Mouse (Mus musculus) midbrain, embryonic 10.5 days (tissue): ENCODE results near the gene Rpl9-ps6. TPM values are rescaled to one million over a fixed set of nuclear protein-coding genes. Genes with fewer than 3 reads are reported as not detected.

ENCODE experiments used
- DNase-seq: peaks from one replicate; pipeline ENCODE4 v3.0.0-alpha.2; 2017; ENCODE audit warnings: low spot score
- H3K27ac ChIP-seq: fragments of 300-500 bp; sonication (generic); replicated peaks from 2 replicates; pipeline ENCODE4 v1.5.1; 2016; ENCODE audit warnings: mild to moderate bottlenecking
- H3K27me3 ChIP-seq: fragments of 300-500 bp; sonication (generic); 2 replicates; pipeline ENCODE4 v1.6.1; 2016; ENCODE audit warnings: low read depth, mild to moderate bottlenecking; ENCODE audit not compliant: poor library complexity, severe bottlenecking
- H3K36me3 ChIP-seq: fragments of 300-500 bp; sonication (generic); 2 replicates; pipeline ENCODE4 v1.6.1; 2016; ENCODE audit warnings: mild to moderate bottlenecking, moderate library complexity
- H3K4me1 ChIP-seq: fragments of 300-500 bp; sonication (generic); 2 replicates; pipeline ENCODE4 v1.6.1; 2016
- H3K4me3 ChIP-seq: fragments of 300-500 bp; sonication (generic); 2 replicates; pipeline ENCODE4 v1.5.1; 2016; ENCODE audit warnings: mild to moderate bottlenecking, moderate library complexity
- H3K9me3 ChIP-seq: fragments of 300-500 bp; sonication (generic); replicated peaks from 2 replicates; pipeline ENCODE4 v1.6.1; 2016; ENCODE audit warnings: mild to moderate bottlenecking
- WGBS: fragments of 180-500 bp; shearing (Covaris S2); methylation state at CpG from one replicate; pipeline ENCODE4 v1.1.7; 2016; 5-methylcytosine and 5-hydroxymethylcytosine counted together
- polyA plus RNA-seq: library from polyadenylated mRNA; unstranded; fragments of >200 nt; fragmentation: Nextera tagmentation; extraction: Ambion mirVana; gene quantifications from 2 replicates; pipeline ENCODE4 v1.2.1, GENCODE M21; 2016

Gene Rpl9-ps6
- polyA plus RNA-seq: 61.1 and 64.9 TPM in 2 replicates

- 91% methylated on average over 6 of the region's 6 CpGs for WGBS
- no peak for DNase-seq
- no peak within 1 kb of the TSS for H3K27ac ChIP-seq
- no peak within 1 kb of the TSS for H3K4me3 ChIP-seq
- H3K27me3 ChIP-seq: no peaks in the 10 kb centered on the region
- H3K36me3 ChIP-seq: no peaks in the 10 kb centered on the region
- H3K4me1 ChIP-seq: no peaks in the 10 kb centered on the region
- no peaks in the 10 kb centered on the region for H3K9me3 ChIP-seq
These were observed at the start of gene Rpl9-ps6 for GRCm38 (mm10) chr19:32466478-32466877. Rpl9-ps6 (minus strand) TSS chr19:32466578.

DNA sequence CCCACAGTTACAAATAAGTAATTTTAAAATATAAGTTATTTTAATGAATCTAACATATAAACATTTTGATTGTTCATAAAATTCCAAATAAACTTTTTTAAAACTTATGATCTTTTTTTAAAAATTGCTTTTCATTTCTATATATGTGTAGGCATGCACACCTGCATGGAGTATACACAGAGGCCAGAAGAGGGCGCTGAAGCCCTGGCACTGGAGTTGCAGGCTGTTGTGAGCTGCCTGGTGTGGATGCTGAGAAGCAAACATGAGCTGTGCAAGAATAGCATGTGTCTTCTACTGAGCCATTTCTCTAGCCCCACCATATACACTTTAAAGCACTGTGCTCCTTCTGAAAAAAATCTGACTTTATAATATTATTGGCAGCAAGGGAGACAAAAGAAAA is 46.1 kb upstream of the Rpl9-ps6 start:
- Histone ChIP-seq H3K27ac (no peak overlapping the region), H3K4me3 (no peak overlapping the region), H3K9me3 (peaks cover 6% of the 10 kb centered on the region; the same call in 1 of the 2 replicates), H3K4me1 (no peaks in the 10 kb centered on the region), H3K27me3 (no peaks in the 10 kb centered on the region), H3K36me3 (peaks cover 97% of the 10 kb centered on the region)
- DNase-seq: no peak
- WGBS: 27% methylated on average over 1 of the region's 1 CpGs

DNA sequence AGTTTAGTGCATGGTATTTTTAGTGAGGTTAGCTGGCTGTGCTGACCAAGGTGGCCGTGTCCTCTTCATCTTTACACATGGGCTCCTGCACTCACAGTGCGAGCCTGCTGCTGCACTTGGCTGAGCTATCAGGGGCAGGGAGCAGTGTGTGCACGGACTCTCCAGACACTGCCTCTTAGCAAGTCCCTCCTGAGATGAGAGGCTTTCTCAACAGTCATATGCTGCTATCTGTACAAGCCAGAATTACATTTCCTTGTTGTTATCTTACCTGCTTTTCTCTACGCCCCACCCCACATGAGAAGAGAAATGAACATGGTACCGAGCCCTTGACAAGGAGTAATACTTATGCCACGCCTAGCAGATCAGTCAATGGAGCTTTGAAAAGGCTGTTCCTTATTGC is 44.6 kb upstream of the Rpl9-ps6 start:
- Histone ChIP-seq H3K9me3 (peaks cover 6% of the 10 kb centered on the region; the same call in 1 of the 2 replicates), H3K27me3 (no peaks in the 10 kb centered on the region), H3K4me3 (no peak overlapping the region), H3K27ac (no peak overlapping the region), H3K36me3 (peaks cover 97% of the 10 kb centered on the region), H3K4me1 (no peaks in the 10 kb centered on the region)
- DNase-seq: no peak
- 92% methylated on average over 6 of the region's 6 CpGs for WGBS

- no peaks in the 10 kb centered on the region for H3K27me3 ChIP-seq
- H3K4me3 ChIP-seq: no peak overlapping the region
- H3K36me3 ChIP-seq: peaks cover 97% of the 10 kb centered on the region
- DNase-seq: no peak
- H3K9me3 ChIP-seq: peaks cover 6% of the 10 kb centered on the region; the same call in 1 of the 2 replicates
- H3K4me1 ChIP-seq: no peaks in the 10 kb centered on the region
- 93% methylated on average over 3 of the region's 3 CpGs for WGBS
- no peak overlapping the region for H3K27ac ChIP-seq
These were observed 43.9 kb upstream of the Rpl9-ps6 start for GRCm38 (mm10) chr19:32510267-32510666.

- H3K4me3 ChIP-seq: no peak overlapping the region
- H3K36me3 ChIP-seq: peaks cover 79% of the 10 kb centered on the region
- H3K27me3 ChIP-seq: no peaks in the 10 kb centered on the region
- no peaks in the 10 kb centered on the region for H3K4me1 ChIP-seq
- H3K9me3 ChIP-seq: peaks cover 6% of the 10 kb centered on the region; the same call in 1 of the 2 replicates
- 89% methylated on average over 9 of the region's 9 CpGs for WGBS
- DNase-seq: no peak
- no peak overlapping the region for H3K27ac ChIP-seq
These were observed 41.1 kb upstream of the Rpl9-ps6 start for GRCm38 (mm10) chr19:32507526-32507925.

- H3K4me3 ChIP-seq: no peak overlapping the region
- no peaks in the 10 kb centered on the region for H3K27me3 ChIP-seq
- no peaks in the 10 kb centered on the region for H3K4me1 ChIP-seq
- 89% methylated on average over 6 of the region's 6 CpGs for WGBS
- H3K27ac ChIP-seq: no peak overlapping the region
- H3K9me3 ChIP-seq: peaks cover 4% of the 10 kb centered on the region; the same call in 1 of the 2 replicates
- peaks cover 75% of the 10 kb centered on the region for H3K36me3 ChIP-seq
- DNase-seq: no peak
These were observed 40.7 kb upstream of the Rpl9-ps6 start for GRCm38 (mm10) chr19:32507100-32507499.

GRCm38 (mm10) chr19:32506514-32506913 is 40.1 kb upstream of the Rpl9-ps6 start:
- H3K9me3 ChIP-seq: no peaks in the 10 kb centered on the region
- no peaks in the 10 kb centered on the region for H3K4me1 ChIP-seq
- peaks cover 69% of the 10 kb centered on the region for H3K36me3 ChIP-seq
- H3K4me3 ChIP-seq: no peak overlapping the region
- DNase-seq: no peak
- H3K27me3 ChIP-seq: no peaks in the 10 kb centered on the region
- H3K27ac ChIP-seq: no peak overlapping the region
- 94% methylated on average over 5 of the region's 5 CpGs for WGBS

DNA sequence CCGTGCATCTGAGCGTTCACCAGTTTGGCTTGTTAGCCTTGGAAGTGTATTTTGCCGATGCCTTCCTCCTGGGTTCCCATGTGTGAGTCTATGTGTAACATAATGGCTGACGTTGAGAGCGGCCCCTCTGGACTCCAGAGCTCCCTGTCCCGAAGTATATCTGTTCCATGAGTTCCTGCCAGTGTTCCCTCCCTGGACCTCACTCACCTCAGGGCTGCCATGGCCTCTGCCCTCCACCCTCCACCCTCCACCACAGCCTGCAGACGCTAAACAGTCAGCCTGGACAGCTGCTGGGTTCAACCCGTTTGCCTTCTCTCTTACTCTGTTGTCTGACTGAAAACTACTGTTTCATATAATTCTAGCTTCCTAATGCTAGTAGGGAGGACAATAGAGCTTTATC is 39.7 kb upstream of the Rpl9-ps6 start:
- no peaks in the 10 kb centered on the region for H3K27me3 ChIP-seq
- DNase-seq: no peak
- WGBS: 88% methylated on average over 8 of the region's 8 CpGs
- no peak overlapping the region for H3K27ac ChIP-seq
- H3K4me3 ChIP-seq: no peak overlapping the region
- peaks cover 69% of the 10 kb centered on the region for H3K36me3 ChIP-seq
- no peaks in the 10 kb centered on the region for H3K9me3 ChIP-seq
- H3K4me1 ChIP-seq: no peaks in the 10 kb centered on the region

DNA sequence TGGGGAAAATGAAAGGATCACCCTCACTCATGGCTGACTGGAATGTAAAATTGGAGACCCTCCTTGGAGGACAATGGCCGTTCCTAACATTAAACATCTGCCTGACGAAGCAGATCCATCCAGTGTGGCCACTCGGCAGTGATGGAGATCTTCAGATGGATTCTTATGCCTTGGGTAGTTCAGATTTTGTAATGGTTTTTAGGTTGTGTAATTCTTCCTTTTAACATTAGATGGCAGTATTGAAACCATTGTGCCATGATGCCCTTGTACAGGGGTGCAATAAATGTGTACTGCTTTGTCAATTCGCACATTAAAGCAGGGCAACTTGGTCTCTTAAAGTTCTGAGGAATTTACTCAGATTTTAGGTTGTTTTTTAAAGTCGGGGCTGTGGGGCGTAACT is 35.0 kb upstream of the Rpl9-ps6 start:
- WGBS: 92% methylated on average over 6 of the region's 6 CpGs

DNA sequence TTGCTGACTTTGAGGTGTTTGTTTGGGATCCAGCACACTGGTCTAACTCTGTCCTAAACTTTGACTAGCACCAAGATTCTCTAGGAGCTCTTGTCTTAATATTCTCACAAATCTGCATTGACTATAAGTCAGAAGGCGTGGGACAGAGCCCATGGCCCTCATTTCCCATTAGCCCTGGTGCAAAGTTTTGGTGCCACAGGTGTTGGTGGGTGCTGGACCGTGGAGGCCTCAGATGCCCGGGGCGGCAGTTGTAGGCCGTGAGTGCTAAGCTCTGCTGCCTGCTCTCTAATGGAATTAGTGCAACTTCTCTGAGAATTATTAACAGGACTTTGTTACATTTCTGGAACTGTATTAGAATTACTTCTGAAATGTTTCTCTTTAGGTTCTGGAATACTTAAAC is 31.6 kb upstream of the Rpl9-ps6 start:
- DNase-seq: no peak
- peaks cover 82% of the 10 kb centered on the region for H3K36me3 ChIP-seq
- H3K27me3 ChIP-seq: no peaks in the 10 kb centered on the region
- H3K9me3 ChIP-seq: no peaks in the 10 kb centered on the region
- H3K4me3 ChIP-seq: no peak overlapping the region
- 94% methylated on average over 5 of the region's 5 CpGs for WGBS
- no peak overlapping the region for H3K27ac ChIP-seq
- H3K4me1 ChIP-seq: no peaks in the 10 kb centered on the region

More for the DNA sequence above, 35.0 kb upstream of the Rpl9-ps6 start:
- H3K27me3 ChIP-seq: no peaks in the 10 kb centered on the region
- H3K4me1 ChIP-seq: no peaks in the 10 kb centered on the region
- H3K27ac ChIP-seq: no peak overlapping the region
- peaks cover 71% of the 10 kb centered on the region for H3K36me3 ChIP-seq
- no peak for DNase-seq
- H3K9me3 ChIP-seq: no peaks in the 10 kb centered on the region
- H3K4me3 ChIP-seq: no peak overlapping the region

DNA sequence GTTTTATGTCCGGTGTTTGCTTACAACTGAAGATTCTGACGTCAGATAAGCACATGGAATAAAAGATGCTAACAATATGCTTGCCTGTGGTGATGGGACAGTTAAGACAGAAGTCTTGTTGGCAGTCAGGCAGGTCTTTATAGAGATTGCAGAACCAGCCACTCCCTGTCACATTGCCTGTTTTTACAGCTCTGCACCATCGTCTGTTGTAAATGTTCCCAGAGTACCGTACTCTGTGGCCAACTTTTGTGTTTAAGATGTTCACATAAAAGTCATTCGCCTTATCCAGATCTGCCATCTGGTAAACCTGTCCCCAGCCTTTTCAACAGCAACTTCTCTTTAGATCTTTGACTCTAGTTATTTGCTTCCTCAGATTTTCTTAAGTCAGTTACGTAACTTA is 31.0 kb upstream of the Rpl9-ps6 start:
- Histone ChIP-seq H3K27me3 (no peaks in the 10 kb centered on the region), H3K4me3 (no peak overlapping the region), H3K9me3 (no peaks in the 10 kb centered on the region), H3K4me1 (no peaks in the 10 kb centered on the region), H3K36me3 (peaks cover 88% of the 10 kb centered on the region), H3K27ac (no peak overlapping the region)
- 95% methylated on average over 6 of the region's 6 CpGs for WGBS
- DNase-seq: no peak

GRCm38 (mm10) chr19:32495034-32495433 is 28.7 kb upstream of the Rpl9-ps6 start:
- Histone ChIP-seq H3K36me3 (peaks cover 82% of the 10 kb centered on the region), H3K9me3 (no peaks in the 10 kb centered on the region), H3K27ac (no peak overlapping the region), H3K27me3 (no peaks in the 10 kb centered on the region), H3K4me3 (no peak overlapping the region), H3K4me1 (no peaks in the 10 kb centered on the region)
- DNase-seq: no peak
- 91% methylated on average over 11 of the region's 11 CpGs for WGBS

DNA sequence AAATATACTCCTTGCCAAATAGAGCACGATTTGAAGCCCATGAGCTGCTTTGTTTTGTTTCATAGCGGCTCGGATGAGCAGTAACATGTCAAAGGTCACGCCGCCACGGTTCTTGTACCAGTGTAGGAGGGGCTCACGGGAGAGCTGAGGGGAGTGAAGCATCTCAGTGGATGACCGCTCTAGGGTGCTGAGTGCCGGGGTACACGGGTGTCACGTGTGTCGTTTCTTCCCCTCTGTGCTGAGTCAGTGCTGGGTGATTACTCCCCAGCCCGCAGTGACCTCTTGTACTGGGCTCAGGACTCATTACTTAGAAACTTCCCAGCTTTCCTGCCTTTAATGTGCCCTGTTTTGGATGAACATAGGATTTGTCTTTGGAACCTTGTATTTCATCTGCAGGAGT is 28.2 kb upstream of the Rpl9-ps6 start:
- H3K4me1 ChIP-seq: no peaks in the 10 kb centered on the region
- no peaks in the 10 kb centered on the region for H3K9me3 ChIP-seq
- H3K36me3 ChIP-seq: peaks cover 77% of the 10 kb centered on the region
- no peak overlapping the region for H3K27ac ChIP-seq
- no peaks in the 10 kb centered on the region for H3K27me3 ChIP-seq
- DNase-seq: no peak
- no peak overlapping the region for H3K4me3 ChIP-seq
- WGBS: 89% methylated on average over 13 of the region's 13 CpGs

DNA sequence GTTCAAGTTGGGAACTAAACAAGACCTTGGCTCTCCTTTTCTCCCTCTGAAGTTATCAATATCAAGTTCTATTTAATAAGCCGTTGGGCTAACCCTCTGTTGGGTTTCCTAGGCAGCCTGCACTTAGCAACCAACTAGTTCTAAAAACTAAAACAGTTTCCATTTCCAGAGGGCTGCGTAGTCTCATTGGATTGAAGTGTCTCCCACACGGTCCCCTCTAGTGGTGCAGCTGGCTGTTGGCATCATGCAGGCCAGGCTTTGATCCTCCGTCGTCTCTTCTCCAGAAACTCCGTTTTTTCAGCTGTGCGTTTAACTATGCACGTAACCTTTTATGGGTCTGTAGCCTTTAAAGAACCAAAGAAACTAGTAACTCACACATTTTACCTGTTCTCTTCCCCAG is 27.1 kb upstream of the Rpl9-ps6 start:
- Histone ChIP-seq H3K27me3 (no peaks in the 10 kb centered on the region), H3K4me1 (peaks cover 2% of the 10 kb centered on the region), H3K27ac (no peak overlapping the region), H3K9me3 (no peaks in the 10 kb centered on the region), H3K4me3 (no peak overlapping the region), H3K36me3 (peaks cover 66% of the 10 kb centered on the region)
- no peak for DNase-seq
- 88% methylated on average over 8 of the region's 8 CpGs for WGBS
